Mouse (Mus musculus): Measurements from ENCODE around the gene Mapkap1.

DNA sequence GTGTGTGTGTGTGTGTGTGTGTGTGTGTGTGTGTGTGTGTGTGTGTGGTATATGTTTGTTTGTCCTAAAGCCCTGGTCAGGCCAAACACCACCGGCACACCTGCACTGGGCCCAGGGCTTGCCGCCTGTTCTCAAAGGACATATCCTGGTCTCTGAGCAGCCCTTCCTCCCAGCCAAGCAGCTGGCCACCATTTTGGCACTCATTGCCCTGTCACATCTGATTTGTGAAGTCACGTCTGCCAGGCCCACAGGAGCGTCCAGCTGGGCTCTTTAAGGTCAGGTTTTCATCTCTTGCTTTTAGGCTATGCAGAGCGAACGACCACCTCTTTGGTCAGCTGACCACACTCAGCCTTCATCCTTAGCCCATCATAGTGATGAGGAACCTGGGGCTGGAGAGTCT lies 223.9 kb downstream of the Mapkap1 start:
- TF ChIP-seq POLR2A (IDR thresholded peaks at IDR 0.05; ENCODE audit: extremely low read depth, insufficient read depth, low read length), result no peak
- no peak for TF ChIP-seq CTCF (IDR thresholded peaks at IDR 0.05; ENCODE audit: low read depth, low read length)

All from liver, adult 2 months (tissue).